Mouse (Mus musculus): ENCODE results near the gene Gripap1.
"Not testable (repeated sequence)": the region's sequence is repeated elsewhere in the genome, so short reads cannot be mapped to it uniquely, and the experiment has no call there.

The Gripap1 gene

GRCm38 (mm10) chrX:7789542-7790136, at the start of gene Gripap1:
Gene Gripap1 (plus strand): TSS chrX:7789765.
- peak; percentile 41 for DNase-seq (ENCODE audit: low spot score)

DNA sequence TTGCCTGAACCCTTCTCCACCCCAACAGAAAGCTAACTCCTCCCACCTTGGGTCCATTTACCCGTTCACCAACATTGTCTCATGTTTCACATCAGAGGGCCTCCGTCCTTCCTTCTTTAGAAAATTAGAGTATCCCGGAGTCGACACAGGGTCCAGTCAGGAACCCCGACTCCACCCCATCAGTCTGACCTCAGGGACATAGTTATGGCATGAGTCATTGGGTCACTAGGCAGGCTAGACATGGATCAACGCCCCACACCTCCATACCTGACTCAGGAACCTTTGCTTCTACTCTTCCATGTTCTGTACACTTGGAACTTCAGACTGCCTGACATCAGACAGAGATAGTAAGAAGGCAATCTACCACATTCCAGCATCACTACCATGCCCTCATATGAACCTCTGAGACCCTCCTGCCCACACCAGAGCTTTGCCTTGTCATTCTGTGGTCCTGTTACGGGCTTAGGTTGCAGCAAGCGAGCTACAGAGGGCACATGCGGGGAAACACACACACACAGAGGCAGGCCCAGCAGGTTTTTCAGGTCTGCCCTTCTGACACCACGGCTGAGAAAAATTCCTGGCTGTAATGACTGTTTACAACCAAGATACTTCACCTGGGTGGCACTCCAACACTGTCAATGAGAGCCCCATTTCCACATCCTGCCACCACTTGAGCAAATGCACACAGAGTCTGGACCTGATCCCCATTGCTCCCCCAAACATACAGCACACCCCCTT, 49.3 kb upstream of the Gripap1 start:
- no peak for DNase-seq (ENCODE audit: low spot score)

DNA sequence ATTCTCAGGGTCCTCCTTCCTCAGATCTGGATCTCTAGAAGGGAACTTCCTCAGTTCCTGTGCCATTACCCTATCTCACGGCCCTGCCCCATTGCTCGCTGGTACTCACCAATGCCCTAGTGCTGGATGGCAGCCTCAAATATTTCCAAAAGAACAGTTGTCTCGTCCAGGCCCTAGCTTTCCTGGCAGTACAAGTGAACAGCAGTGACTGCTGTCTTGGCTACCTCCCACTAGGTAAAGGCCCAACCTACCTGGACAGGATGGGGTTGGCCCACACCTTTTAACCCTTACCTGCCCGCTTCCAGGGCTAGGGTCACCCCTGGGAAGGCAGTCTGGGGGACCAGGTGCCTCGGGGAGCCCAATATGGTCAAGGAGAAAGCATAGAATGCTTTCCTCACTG, 48.5 kb upstream of the Gripap1 start:
- DNase-seq (ENCODE audit: low spot score), result no peak

DNA sequence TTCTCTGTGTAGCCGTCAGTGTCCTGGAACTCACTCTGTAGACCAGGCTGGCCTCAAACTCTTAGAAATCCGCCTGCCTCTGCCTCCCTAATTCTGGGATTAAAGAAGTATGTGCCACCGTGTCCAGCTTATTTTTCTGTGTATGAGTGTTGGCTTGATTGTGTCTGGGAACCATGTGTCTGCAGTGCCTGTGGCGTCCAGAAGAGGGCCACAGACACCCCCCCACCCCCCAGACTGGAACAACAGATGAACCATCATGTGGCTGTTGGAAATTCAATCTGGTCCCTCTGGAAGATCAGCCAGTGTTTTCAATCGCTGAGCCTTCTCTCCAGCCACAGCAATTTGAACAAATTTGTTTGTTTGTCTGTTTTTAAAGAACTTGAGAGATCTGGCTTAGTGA, 46.1 kb upstream of the Gripap1 start:
- DNase-seq (ENCODE audit: low spot score), result no peak

DNA sequence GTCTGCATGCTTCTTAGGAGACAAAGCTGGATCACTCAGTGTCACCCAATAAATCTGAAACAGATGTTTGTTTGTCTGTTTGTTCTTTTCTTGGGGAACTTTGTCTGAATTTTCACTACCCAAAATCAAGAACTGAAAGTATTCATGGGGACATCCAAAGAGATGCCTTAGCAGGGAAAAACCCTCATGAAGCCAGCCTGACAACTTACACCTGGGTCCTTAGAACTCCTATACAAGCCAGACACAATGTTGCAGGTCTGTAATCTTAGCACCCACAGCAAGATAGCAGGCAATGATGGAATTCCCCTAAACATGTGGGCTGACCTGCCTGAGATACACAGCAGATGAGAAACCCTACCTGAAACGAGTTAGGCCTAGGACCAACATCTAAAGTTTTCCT, 44.6 kb upstream of the Gripap1 start:
- no peak for DNase-seq (ENCODE audit: low spot score)

- DNase-seq (ENCODE audit: low spot score), result no peak
Observed at GRCm38 (mm10) chrX:7745429-7745828, 44.1 kb upstream of the Gripap1 start.

DNA sequence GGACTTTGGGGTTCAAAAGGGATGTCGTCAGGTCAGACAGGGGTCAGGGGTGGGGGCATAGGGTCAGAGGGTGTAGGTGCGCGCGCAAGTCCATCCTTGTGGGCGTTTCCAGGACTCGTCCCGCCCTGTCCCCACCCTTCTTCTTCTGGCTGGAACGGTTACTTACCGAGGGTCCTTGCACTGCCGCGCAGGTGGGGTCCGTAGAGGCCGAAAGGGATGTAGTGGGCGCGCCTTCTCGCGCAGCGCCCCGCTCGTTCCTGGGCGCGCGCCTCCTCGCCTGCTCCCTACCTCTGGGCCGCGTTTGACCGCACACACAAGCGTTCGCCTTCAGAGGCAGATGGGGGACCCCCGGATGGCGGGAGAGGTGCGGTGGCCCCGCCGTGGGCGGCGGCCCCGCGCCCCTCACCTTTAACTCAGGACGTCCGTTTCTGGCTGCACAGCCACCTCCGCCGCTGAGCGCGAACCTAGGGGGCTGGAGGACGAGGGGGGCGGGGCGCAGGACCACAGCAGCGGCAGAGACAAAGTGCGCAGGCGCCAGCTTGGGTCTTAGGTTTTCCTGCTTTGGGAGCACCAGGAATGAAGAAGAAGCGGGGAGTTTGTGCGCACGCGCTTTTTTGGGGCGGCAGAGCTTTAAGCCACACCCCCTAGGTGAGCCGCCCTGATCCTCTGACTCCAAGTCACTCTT, 39.0 kb upstream of the Gripap1 start, which contains the start of gene Ccdc120:
Gene Ccdc120 (minus strand): TSS at position 474 of the 685 bp plus-strand sequence.
- peak; percentile 52 for DNase-seq (ENCODE audit: low spot score)

- not testable (repeated sequence) for DNase-seq (ENCODE audit: low spot score)
Observed at GRCm38 (mm10) chrX:7753627-7754026, 35.9 kb upstream of the Gripap1 start.

DNA sequence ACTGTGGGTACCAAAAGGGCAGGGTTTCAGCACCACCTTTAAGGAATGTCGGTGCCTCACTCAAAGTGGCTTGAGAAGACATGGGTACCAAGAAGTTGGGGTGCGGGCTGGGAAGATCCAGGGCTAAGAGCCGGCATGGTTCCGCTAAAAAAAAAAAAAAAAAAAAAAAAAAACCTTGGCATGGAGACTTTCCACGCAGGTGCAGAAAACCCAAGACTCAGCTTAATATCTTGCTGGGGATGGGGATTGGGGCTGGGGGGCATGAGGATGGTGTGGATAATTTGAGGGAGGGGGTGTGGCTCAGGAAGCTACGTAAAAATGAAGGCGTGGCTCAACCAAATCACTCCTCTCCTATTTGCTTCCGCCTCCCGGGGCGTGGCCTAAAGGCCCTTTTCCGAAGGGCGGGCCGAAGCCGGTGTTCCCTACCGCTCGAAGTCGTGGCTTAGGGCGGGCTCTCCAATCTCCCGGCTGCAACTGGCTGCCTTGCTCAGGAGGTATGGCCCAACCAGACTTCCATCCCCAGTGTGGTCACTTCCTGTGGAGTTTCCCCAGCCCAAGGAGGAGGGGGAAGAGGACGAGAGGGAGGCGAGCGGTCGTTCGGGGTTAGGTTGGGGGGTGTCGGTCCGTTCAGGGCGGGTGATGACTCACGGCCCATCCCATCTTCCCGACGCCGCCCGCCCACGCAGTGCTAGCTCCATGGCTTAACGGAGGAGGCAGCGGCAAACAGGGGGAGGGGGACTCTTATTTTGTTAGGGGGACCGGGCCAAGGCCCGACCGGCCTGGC, 27.2 kb upstream of the Gripap1 start, which contains the start of gene Tfe3:
Gene Tfe3 (plus strand): TSS at position 424 of the 784 bp plus-strand sequence.
- DNase-seq (ENCODE audit: low spot score), result peak; percentile 74

GRCm38 (mm10) chrX:7762921-7763197, 26.7 kb upstream of the Gripap1 start:
- DNase-seq (ENCODE audit: low spot score), result no peak

DNA sequence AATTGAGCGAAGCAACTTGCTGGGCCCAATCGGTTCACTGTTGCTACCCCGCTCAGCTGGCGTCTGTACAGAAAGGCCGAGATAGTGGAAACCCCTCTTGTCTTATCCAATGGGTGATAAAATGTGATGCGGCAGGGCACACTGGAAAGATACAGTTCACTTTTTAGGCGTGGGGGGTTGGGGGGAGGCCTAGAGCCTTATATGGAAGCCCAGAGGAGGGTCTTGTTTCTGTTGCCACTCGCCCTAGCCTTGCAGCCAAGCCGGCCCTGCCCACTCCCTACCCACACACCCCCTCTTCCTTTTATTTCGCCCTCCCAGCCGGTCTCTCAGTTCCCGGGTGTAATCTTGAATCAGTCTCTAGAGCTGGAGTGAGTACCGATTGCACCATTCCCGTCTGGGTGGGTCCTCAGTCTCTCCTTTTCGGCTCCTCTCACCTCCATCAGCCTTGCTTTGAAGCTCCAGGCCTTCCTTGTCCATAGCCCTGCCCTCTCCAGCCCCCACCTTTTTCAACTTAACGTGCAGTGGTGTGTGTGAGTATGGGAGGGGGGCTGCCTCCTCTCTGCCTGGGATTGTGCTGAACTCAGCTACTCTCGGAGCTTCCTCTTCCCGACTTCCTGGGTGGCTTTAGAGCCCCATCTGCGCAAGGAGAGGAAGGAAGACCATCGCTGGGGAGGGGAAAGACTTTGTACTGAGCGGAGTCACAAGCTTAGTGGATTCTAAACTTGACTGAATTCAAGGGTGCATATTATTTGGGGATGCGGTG, 25.8 kb upstream of the Gripap1 start:
- no peak for DNase-seq (ENCODE audit: low spot score)

GRCm38 (mm10) chrX:7764657-7765280, 24.8 kb upstream of the Gripap1 start:
- no peak for DNase-seq (ENCODE audit: low spot score)

DNA sequence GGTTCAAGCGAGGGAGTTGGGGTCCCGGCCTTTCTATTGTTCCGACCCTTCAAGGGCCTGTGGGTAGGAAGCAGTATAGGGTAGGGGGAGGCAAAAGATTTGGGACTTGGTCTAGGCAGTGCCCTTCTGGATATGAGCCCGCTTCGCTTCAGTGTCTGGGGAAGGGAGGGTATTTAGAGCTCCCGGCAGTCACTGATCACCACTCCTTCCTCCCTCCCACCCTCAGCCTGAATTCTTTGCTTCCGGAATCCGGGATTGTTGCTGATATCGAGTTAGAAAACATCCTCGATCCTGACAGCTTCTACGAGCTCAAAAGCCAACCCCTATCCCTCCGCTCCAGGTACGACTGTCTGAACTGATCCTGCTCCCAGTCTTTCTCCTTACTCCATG, 24.3 kb upstream of the Gripap1 start:
- no peak for DNase-seq (ENCODE audit: low spot score)

- DNase-seq (ENCODE audit: low spot score), result no peak
Observed at GRCm38 (mm10) chrX:7765764-7766163, 23.8 kb upstream of the Gripap1 start.

- DNase-seq (ENCODE audit: low spot score), result no peak
Observed at GRCm38 (mm10) chrX:7769302-7770017, 20.1 kb upstream of the Gripap1 start.

DNA sequence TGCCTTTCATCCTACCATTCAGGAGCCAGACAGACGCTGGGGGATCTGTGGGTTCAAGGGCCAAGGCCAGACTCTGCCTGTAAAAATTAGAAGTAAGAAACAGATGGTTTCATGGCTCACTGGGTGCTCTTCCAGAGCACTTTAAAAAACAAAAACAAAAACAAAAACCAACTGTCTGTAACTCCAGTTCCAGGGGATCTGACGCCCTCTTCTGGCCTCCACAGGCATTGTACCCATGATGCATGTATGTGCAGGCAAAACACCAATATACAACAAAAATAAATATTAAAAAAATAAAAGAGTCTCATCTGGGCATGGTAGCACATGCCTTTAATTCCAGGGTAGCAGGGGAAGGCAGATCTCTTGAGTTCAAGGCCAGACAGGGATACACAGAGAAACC, 16.8 kb upstream of the Gripap1 start:
- DNase-seq (ENCODE audit: low spot score), result no peak

DNA sequence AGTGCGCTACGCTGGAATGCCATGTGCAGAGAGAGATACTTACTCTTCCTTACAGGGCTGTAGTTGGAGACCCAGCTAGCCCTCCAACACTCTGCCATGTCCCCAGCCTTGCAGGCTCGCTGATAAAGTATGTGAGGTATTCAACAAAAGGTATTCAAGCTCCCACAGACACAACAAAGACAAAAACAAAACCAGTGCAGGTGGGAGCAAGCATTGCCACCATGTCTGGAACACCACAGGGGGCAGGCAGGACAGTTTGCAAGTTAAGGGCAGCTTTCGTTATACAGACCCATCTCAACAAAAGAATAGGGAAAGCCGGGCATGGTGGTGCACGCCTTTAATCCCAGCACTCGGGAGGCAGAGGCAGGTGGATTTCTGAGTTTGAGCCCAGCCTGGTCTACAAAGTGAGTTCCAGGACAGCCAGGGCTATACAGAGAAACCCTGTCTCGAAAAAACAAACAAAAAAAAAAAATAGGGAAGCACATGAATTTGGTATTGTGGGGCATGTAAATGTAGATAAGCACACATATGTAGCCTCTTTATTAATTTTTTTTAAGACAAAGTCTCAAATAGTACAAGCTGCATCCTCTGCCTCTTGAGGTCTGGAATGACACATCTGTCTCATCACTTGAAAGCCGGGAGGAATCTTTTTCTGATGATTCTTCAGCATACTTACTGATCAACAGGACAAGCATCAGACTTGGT, 13.9 kb upstream of the Gripap1 start:
- no peak for DNase-seq (ENCODE audit: low spot score)

DNA sequence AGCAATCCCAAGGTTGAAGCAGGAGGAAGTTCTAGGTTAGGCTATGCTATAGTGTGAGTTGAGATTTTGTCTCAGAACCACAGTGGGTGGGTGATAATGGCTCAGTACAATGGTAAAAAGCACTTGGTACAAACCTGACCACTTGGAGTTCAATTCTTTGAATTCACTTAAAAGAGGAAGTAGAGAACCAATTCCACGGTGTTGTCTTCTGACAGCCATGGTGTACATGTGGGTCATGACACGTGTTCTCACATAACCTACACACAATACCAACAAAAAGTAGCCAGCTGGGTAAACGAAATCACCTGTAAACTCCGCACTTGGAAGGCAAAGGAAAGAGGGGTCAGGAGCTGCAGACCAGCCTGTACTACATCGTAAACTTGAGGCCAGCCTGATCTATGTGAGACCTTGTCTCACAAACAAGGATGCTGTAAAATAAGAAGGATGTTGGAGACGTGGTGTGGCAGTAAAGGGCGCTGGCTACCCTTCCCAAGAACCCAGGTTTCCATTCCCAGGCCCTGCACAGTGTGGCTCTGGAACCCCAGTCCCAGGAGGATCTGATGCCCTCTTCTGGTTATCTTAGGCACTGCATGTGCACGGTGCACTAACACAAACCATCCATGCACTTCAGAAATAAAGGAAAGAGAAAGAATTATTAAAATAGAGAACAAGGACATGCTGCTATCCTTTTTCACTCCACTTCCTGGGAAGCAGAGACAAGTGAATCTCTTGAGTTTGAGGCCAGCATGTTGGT, 13.1 kb upstream of the Gripap1 start:
- peak; percentile 54 for DNase-seq (ENCODE audit: low spot score)

Measured in ovary, postnatal 14 days (tissue).